Mouse (Mus musculus): ENCODE measurements around the gene Gm7075.
"Not testable (repeated sequence)": the region's sequence is repeated elsewhere in the genome, so short reads cannot be mapped to it uniquely, and the experiment has no call there.

Gene Gm7075

DNA sequence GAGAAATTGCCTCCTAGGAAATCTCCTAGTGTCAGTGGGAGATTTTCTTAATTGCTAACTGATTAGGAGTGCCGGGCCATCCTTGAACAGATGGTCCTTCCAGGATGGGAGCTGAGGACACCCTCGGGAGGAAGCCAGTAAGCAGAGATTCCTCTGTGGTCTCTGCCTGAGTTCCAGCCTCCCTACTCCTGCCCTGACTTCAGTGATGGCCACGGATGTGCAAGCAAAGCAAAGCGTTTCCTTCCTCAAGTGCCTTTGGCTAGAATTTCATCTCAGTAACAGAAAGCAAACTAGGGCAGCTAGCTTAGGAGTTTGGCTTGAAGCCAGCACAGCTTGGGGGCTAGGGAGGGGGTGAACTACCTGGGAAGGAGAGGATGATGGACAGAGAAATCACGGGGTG, 4.5 kb downstream of the Gm7075 start:
- DNase-seq (ENCODE audit: low spot score in 2 of 2), result no peak

DNA sequence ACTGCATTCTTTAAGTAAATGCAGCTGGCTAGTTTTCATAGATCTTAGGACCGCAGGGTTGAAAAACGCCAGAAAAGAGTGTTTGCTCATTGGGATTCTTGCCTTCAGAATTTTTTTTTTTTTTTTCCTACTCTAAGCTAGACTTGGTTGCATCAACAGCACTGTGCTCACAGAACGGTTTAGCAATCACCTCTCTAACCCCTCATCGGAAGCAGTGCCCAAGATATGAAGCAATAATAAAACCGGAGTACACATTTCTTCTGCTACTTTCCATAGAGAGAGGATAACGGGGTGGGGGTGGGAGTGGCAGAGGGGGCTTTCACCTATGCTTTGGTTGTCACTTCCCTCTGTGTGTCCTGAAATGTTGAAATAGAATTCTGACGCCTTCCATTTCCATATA, 5.7 kb downstream of the Gm7075 start:
- no peak for DNase-seq (ENCODE audit: low spot score in 2 of 2)

- DNase-seq (ENCODE audit: low spot score in 2 of 2), result no peak
Observed at GRCm38 (mm10) chr10:63415287-63415686, 6.3 kb downstream of the Gm7075 start.

DNA sequence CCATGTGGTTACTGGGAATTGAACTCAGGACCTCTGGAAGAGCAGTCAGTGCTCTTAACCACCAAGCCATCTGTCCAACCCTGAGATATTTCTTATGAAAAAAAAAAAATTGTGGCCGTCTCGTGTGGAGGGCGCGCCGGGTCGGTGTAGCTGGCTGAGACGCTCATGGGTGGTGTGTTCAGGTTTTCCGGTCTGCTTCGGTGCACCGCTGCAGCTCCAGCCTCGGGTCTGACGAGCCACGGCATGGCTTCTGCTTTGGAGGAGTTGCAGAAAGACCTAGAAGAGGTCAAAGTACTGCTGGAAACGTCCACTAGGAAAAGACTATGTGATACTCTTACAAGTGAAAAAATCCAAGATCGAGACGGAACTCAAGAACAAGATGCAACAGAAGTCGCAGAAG, 8.8 kb downstream of the Gm7075 start:
- DNase-seq (ENCODE audit: low spot score in 2 of 2), result peak in 1 of 2 experiments; percentile 55

DNA sequence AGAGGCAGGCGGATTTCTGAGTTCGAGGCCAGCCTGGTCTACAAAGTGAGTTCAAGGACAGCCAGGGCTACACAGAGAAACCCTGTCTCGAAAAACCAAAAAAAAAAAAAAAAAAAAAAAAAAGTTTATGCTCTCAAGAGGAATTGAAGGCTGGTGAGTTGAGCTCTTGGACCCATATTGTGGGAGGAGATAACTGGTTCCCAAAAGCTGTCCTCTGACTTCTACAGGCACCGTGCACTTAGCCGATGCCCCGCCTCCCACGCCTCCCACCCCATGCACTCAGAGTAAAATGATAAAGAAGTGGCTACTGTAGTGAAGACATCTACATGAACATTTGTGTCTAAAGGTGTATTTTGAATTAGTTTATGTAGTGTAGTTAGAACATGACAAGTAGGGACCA, 9.9 kb downstream of the Gm7075 start:
- peak in 1 of 2 experiments; percentile 51 for DNase-seq (ENCODE audit: low spot score in 2 of 2)

GRCm38 (mm10) chr10:63410162-63410956, 11.2 kb downstream of the Gm7075 start:
- peak in 1 of 2 experiments; percentile 42 for DNase-seq (ENCODE audit: low spot score in 2 of 2)

GRCm38 (mm10) chr10:63403636-63404035, 18.0 kb downstream of the Gm7075 start:
- DNase-seq (ENCODE audit: low spot score in 2 of 2), result no peak

DNA sequence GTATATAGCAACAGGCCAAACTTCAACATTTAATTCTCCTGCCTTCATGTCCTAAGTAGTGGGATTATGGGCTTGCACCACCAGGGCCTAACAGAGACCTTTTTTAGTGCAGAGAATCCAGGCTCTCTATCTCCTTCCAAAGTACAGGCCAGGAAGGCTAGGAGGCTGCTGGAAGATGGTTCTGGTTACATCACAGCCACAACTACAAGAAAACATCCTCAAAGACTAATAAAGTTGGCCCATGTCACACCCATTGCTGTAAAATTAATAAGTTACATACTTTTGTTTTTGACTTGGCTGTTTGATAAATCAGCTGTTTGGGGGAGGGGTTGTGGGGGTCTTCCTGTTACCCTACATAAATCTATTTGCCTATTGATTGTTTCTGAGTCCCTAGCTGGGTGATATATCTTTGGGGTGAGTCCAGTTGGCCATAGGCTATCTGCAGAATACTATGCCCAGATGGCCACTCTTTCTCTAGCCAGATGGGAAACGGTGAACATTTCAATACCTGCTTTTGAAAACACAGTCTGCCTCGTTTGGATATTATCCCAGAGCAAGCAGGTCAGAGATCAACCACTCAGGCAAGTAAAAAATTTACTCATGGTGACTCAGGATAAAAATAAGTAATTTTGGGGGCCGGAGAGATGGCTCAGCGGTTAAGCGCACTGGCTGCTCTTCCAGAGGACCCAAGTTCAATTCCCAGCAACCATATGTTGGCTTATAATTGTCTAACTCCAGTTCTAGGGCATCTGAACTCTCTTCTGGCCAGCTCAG, 18.7 kb downstream of the Gm7075 start:
- no peak for DNase-seq (ENCODE audit: low spot score in 2 of 2)

- DNase-seq (ENCODE audit: low spot score in 2 of 2), result no peak
Observed at GRCm38 (mm10) chr10:63396963-63397362, 24.6 kb downstream of the Gm7075 start.

GRCm38 (mm10) chr10:63388948-63389347, 32.6 kb downstream of the Gm7075 start:
- DNase-seq (ENCODE audit: low spot score in 2 of 2), result no peak

DNA sequence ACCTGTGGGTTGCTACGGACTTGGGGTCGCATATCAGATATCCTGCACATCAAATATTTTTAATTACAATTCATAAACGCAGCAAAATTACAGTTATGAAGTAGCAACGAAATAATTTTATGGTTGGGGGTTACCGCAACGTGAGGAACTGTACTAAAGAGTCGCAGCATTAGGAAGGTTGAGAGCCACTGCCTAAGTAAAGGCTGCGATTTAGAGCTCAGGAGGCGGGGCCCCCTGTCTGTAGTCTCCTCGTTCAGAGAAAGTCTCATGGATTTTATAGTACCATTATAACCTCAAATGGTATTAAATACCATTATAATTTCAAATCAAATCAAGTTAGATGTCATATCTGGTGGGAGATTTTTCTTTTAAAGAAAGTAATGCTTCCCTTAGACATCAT, 34.6 kb downstream of the Gm7075 start:
- DNase-seq (ENCODE audit: low spot score in 2 of 2), result no peak

GRCm38 (mm10) chr10:63386444-63386843, 35.1 kb downstream of the Gm7075 start:
- peak; percentile 79 to 85 for DNase-seq (ENCODE audit: low spot score in 2 of 2)

- DNase-seq (ENCODE audit: low spot score in 2 of 2), result not testable (repeated sequence)
Observed at GRCm38 (mm10) chr10:63385897-63386296, 35.7 kb downstream of the Gm7075 start.

- DNase-seq (ENCODE audit: low spot score in 2 of 2), result peak; percentile 79 to 84
Observed at GRCm38 (mm10) chr10:63382372-63383279, 39.0 kb downstream of the Gm7075 start, which contains the start of gene Dnajc12. TSS of gene Dnajc12 (plus strand) at chr10:63382443.

GRCm38 (mm10) chr10:63381498-63382280, 39.9 kb downstream of the Gm7075 start, which contains the start of gene Sirt1:
TSS of gene Sirt1 (minus strand) at chr10:63381704.
- DNase-seq (ENCODE audit: low spot score in 2 of 2), result no peak

- DNase-seq (ENCODE audit: low spot score in 2 of 2), result no peak
Observed at GRCm38 (mm10) chr10:63378948-63379680, 42.5 kb downstream of the Gm7075 start.

- DNase-seq (ENCODE audit: low spot score in 2 of 2), result peak; percentile 56 to 80
Observed at GRCm38 (mm10) chr10:63377468-63377867, 44.1 kb downstream of the Gm7075 start.

DNA sequence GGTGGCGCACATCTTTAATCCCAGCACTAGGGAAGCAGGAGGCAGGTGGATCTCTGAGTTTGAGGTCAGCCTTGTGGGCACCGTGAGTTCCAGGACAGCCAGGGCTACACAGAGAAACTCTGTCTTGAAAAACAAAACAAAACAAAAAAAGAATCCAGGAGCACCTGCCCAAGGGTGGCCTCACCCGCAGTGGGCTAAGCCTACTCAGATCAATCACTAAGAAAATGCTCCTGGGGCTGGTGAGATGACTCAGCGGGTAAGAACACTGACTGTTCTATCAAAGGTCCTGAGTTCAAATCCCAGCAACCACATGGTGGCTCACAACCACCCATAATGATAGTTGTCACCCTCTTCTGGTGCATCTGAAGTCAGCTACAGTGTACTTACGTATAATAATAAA, 45.3 kb downstream of the Gm7075 start:
- DNase-seq (ENCODE audit: low spot score in 2 of 2), result no peak

All from spleen, postnatal 4 days (tissue).